ENCODE assay signal across 39 mouse cellular contexts in the genomic region with DNA sequence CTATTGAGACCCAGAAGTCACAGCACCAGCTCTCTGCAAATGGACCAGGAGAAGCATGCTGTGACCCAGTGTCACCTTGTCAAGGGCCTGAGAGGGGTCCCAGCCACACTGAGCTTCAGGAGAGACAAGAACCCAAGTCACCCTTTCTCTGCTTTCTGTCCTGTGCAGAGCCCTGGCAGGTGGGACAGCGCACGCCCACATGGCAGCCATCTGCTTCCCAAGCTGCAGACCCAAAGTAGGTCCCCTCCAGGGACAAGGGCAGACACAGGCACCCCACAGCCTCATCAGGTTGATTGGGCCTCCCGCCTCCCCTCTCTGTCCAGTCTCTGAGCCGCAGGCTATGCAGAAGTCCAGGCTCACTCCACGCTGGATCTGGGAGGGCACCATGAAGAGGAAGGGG. TPM values are rescaled to one million over a fixed set of nuclear protein-coding genes. Genes with fewer than 3 reads are reported as not detected.
DNase-seq lines count a peak whose midpoint lies in the region; ATAC-seq and TF ChIP-seq lines count a peak whose summit lies in the region.
"Had no signal": no experiment of that assay in that cellular context is flagged by ENCODE, and none has a peak within 500 bp of the region (broad histone marks: within the 10 kb centered on the region; RNA-seq: fewer than 3 reads in every experiment).

No protein-coding gene starts in this region.

- H3K27me3 ChIP-seq in limb, embryonic 10.5 days (ENCODE audit: low read depth, poor library complexity, severe bottlenecking): peaks cover 8% of the 10 kb centered on the region; the same call in 1 of the 2 replicates
- H3K27me3 ChIP-seq: embryonic facial prominence, embryonic 12.5 days; hindbrain, embryonic 15.5 days; limb, embryonic 15.5 days; liver, embryonic 13.5 days had no signal

- peaks cover 19% of the 10 kb centered on the region for H3K4me1 ChIP-seq in limb, embryonic 10.5 days
- H3K4me1 ChIP-seq: heart, embryonic 12.5 days; liver, embryonic 13.5 days had no signal

- no peaks in the 10 kb centered on the region for H3K9me3 ChIP-seq in limb, embryonic 10.5 days (replicated peaks)
- H3K9me3 ChIP-seq: embryonic facial prominence, embryonic 12.5 days; heart, embryonic 12.5 days; hindbrain, embryonic 15.5 days; limb, embryonic 15.5 days; liver, embryonic 13.5 days had no signal

- H3K27ac ChIP-seq in layer of hippocampus, adult 2 months: peak overlapping the region; percentile 74
- H3K27ac ChIP-seq in limb, embryonic 10.5 days: peak overlapping the region; percentile 33; the same call in 1 of the 2 replicates
- H3K27ac ChIP-seq: embryonic facial prominence, embryonic 12.5 days; heart, adult 2 months; hindbrain, embryonic 15.5 days; left cerebral cortex, adult 2 months; limb, embryonic 15.5 days; liver, embryonic 13.5 days; macrophage had no signal

- peak; percentile 38 to 46 for DNase-seq in cerebellum, adult 18-20 months
- no peak for DNase-seq in cerebellum, adult 8-10 months
- DNase-seq in cerebellum, postnatal 25 days: peak; percentile 63 to 67
- peak in 1 of 2 experiments; percentile 40 for DNase-seq in layer of hippocampus, adult 2 months (ENCODE audit: low spot score in 2 of 2)
- no peak for DNase-seq in layer of hippocampus, adult 9-11 months
- no peak for DNase-seq in limb, embryonic 10.5 days (ENCODE audit: low spot score)
- no peak for DNase-seq in lung, postnatal 4 days
- DNase-seq: adrenal gland, adult 8-10 months; heart, adult 2 months; heart, postnatal 4 days; kidney, adult 11 months; kidney, postnatal 14 days; liver, embryonic 13.5 days; lung, adult 18-20 months; midbrain, embryonic 14.5 days; right cerebral cortex, postnatal 25 days; thymus, postnatal 25 days had no signal

- ATAC-seq in cerebellum, adult (ENCODE audit: insufficient number of reproducible peaks, low FRiP score, low TSS enrichment): no peak
- ATAC-seq: inflammation-experienced regulatory T-cells, adult 6 months; lung, postnatal 0 days had no signal

- no peaks in the 10 kb centered on the region for H3K36me3 ChIP-seq in limb, embryonic 10.5 days
- H3K36me3 ChIP-seq: embryonic facial prominence, embryonic 12.5 days; G1E; heart, embryonic 12.5 days; hindbrain, embryonic 15.5 days; limb, embryonic 15.5 days; liver, embryonic 13.5 days had no signal

- 77% methylated on average over 5 of the region's 5 CpGs for WGBS in limb, embryonic 10.5 days

- H3K4me3 ChIP-seq in layer of hippocampus, adult 2 months: no peak overlapping the region
- H3K4me3 ChIP-seq in limb, embryonic 10.5 days: no peak overlapping the region
- H3K4me3 ChIP-seq: embryonic facial prominence, embryonic 12.5 days; heart, adult 2 months; heart, embryonic 12.5 days; hindbrain, embryonic 15.5 days; left cerebral cortex, adult 2 months; limb, embryonic 15.5 days; liver, embryonic 13.5 days had no signal

- no peak for TF ChIP-seq CTCF in layer of hippocampus, adult 2 months (conservative IDR thresholded peaks at IDR 0.05)

RNA-seq across cellular contexts. Expression of a gene that starts 24.1 kb away (rescaled TPM):
- not detected for total RNA-seq in layer of hippocampus, adult 2 months (2021)
- not detected in 2 replicates for polyA plus RNA-seq in limb, embryonic 10.5 days (2016; fragmentation: Nextera tagmentation; extraction: Ambion mirVana)
- total RNA-seq: adrenal gland, adult 8-10 months; adrenal gland, postnatal 4 days; CH12.LX; G1E; gastrocnemius, adult 8-10 months; gastrocnemius, postnatal 4 days; heart, adult 2 months; heart, postnatal 4 days; layer of hippocampus, postnatal 14 days; left cerebral cortex, adult 2 months; left cerebral cortex, postnatal 36 days; megakaryocyte-erythroid progenitor cell, adult 5-6 weeks; neutrophil, adult 5-6 weeks had no signal
- polyA plus RNA-seq: C2C12; embryonic facial prominence, embryonic 12.5 days; G1E; heart, adult 2 months; heart, embryonic 12.5 days; heart, postnatal 0 days; hindbrain, embryonic 15.5 days; inflammation-experienced regulatory T-cells, adult 6 months; kidney, embryonic 14.5 days; limb, embryonic 15.5 days; liver, embryonic 13.5 days; lung, postnatal 0 days; macrophage; midbrain, embryonic 14.5 days; stomach, embryonic 16.5 days had no signal

RNA-seq across cellular contexts. Expression of a gene that starts 52.5 kb away (rescaled TPM):
- 100 to 1,000 TPM; 276 to 303 TPM for total RNA-seq in layer of hippocampus, adult 2 months (2021)
- polyA plus RNA-seq in limb, embryonic 10.5 days (2016; fragmentation: Nextera tagmentation; extraction: Ambion mirVana): 1.4 and 1.7 TPM in 2 replicates
- total RNA-seq: CH12.LX; megakaryocyte-erythroid progenitor cell, adult 5-6 weeks; neutrophil, adult 5-6 weeks had no signal
- polyA plus RNA-seq: C2C12; G1E; heart, adult 2 months; macrophage had no signal

RNA-seq across cellular contexts. Expression of a gene that starts 58.8 kb away (rescaled TPM):
- 1 to 10 TPM; 2.9 to 3.1 TPM for total RNA-seq in layer of hippocampus, adult 2 months (2021)
- polyA plus RNA-seq in limb, embryonic 10.5 days (2016; fragmentation: Nextera tagmentation; extraction: Ambion mirVana): 151 and 170 TPM in 2 replicates
- polyA plus RNA-seq: G1E had no signal

Comparison
In these comparisons a context has a peak if more than half of its experiments do, and no peak if none do; other contexts are left out.
1. DNase-seq: peak in cerebellum, adult 18-20 months (2 of 2) and cerebellum, postnatal 25 days (2 of 2); none in cerebellum, adult 8-10 months (single experiment), layer of hippocampus, adult 9-11 months (single experiment), limb, embryonic 10.5 days (single experiment) and lung, postnatal 4 days (0 of 2).